Mouse (Mus musculus): ENCODE measurements around the gene Ndufaf2.

DNA sequence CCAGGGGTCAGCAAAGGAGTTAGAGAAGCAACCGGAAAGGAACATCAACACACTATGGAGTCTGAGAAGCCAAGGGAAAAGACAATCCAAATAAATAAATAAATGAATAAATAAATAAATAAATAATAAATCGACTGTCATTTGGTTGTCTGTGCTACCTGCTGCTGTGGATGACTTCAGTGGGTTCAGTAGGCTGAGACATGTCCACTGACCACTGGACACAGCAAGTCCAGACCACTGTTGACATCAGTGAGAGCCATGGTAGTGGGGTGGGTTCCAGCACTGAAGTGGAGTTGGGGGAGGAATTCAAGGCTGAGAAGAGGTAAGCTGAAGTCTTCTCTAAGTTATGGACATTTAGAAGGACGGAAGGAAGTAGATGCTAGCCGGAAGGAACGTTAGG, 174.2 kb downstream of the Ndufaf2 start:
- no peak for TF ChIP-seq MAFK (IDR thresholded peaks at IDR 0.05; ENCODE audit: insufficient read depth, low read depth, low read length)
- TF ChIP-seq HCFC1 (IDR thresholded peaks at IDR 0.05; ENCODE audit: borderline replicate concordance, insufficient read depth, low read length): no peak
- no peak for TF ChIP-seq ZC3H11A (IDR thresholded peaks at IDR 0.05; ENCODE audit: borderline replicate concordance, low read depth, low read length)
